Mouse (Mus musculus) kidney, adult 2 months (tissue): Measurements from ENCODE around the gene Syna.

Experiments used
- CTCF ChIP-seq: fragments of 200-500 bp; conservative IDR thresholded peaks from 2 replicates; pipeline ENCODE4 v1.5.1; 2011; ENCODE audit warnings: low read depth, mild to moderate bottlenecking, control low read depth, low read length, moderate library complexity, mixed read lengths; ENCODE audit not compliant: insufficient read depth, insufficient read length
- POLR2A ChIP-seq: fragments of 200-500 bp; IDR thresholded peaks from one replicate; pipeline ENCODE4 v1.6.1; 2011; ENCODE audit warnings: low read depth, low read length, control low read depth

DNA sequence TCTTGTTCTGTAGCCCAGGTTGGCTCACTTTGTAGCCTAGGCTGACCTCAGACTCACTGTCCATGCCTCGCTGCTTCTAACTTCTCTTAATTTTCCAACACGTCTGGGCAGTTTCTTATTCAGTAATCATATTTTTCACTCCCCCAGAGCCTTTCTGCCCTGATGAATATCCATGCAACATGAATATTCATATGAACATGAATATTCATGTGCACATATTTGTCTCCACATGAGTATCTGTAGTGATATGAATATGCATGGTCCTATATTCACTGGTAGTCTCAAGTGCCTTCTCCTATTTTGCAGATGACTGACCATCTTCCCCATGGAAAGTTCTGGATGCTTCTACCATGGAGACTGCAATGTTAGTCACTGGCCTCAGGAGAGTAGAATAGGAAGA lies 38.8 kb downstream of the Syna start:
- no peak for TF ChIP-seq POLR2A
- TF ChIP-seq CTCF: no peak
